Mouse (Mus musculus): ENCODE measurements around the gene Kdm8. TPM values are rescaled to one million over a fixed set of nuclear protein-coding genes. Genes with fewer than 3 reads are reported as not detected.

The Kdm8 gene
- 5.6 TPM in 2 replicates for polyA plus RNA-seq (2015; fragmentation: Nextera tagmentation; extraction: Ambion mirVana)

DNA sequence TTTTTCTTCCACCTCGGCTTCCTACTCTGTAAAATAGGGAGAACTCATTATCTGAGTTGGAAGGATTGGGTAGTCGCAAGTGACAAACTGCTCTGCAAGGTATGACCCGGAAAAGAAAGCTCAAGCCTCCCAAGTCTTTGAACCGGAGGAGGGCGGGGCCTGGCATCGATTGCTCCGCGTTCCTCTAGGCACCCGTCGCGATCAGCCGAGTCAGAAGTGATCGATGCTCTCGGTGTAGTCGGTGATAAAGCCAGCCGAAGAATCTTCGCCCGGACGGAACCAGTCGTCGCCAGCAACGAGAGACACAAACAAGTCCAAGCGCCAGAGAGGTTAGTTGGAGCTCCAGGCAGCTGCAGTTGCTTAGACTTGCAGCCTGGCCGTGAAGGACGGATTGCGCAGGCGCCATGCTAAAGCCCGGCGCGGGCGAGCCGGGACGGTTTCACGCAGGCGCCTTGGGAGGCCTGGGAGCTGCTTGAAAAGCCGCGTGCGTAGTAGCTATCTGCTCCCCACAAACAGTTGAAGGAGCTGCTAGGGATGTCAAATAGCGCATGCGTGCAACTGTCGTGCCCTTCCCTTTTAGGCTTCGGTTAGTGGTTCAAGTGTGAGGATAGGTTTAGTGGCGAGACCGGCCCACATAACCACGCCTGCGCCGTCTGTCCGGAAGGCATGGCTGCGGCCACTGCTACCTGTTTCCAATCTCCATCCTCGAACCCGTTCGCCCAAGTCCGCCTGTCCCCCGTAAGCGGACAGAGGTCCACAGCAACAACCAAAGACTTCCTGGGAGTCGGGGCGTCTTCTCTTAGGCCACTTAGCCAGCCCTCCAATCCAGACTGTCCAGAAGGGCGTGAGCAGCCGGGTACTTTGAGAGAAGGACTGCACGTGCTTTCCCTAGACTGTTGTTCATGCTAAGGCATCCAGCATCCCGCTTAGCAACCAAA, at the start of gene Kdm8:
Kdm8 (plus strand) TSS at position 213 of the 938 bp plus-strand sequence.

DNA sequence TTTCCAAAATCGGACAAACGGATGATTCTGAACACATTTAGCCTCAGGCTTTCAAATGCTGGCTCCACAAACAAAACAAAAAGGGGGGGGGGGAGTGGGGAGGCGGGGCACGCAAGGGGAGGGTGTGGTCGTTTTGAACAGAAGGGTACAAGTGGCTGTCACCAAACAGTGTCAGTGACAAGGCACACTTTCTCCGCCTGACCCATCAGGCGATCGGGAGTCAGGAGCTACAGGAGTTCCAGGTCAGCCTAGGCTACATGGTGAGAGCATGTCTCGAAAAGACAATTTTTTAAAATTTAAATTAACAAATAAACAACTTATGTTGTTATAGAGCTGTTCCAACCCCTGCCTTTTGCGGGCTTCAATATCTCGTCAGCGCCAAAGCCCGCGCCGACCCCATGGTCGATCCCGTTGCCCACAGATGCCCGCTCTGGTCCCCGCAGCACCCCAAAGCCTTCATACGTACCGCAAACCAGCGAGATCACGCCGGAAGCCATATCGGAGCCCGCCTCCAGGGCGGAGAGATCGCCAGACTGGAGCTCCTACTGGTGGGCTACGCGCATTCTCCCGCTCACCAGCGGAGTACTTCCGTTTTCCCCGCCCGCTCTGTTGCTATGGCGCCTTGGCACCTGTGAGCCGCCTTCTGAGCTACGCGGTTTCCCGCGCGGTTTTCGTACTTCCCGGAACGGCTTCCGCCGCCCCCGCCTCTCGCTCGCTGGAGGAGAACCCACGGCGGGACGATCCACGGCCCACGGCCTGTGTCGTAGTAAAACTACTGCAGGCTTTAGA, 46.7 kb downstream of the Kdm8 start, which contains the start of gene Nsmce1:
Nsmce1 (minus strand) TSS at position 650 of the 789 bp plus-strand sequence.

Other genes starting within 250 kb of the Kdm8 start
- gene Nsmce1, start 46.9 kb downstream of the Kdm8 start, polyA plus RNA-seq (2015; fragmentation: Nextera tagmentation; extraction: Ambion mirVana) = 95.1 and 95.6 TPM in 2 replicates
- gene Il4ra, start 107.4 kb downstream of the Kdm8 start, polyA plus RNA-seq (2015; fragmentation: Nextera tagmentation; extraction: Ambion mirVana) = 5.4 and 8.0 TPM in 2 replicates
- 1.2 and 1.5 TPM in 2 replicates for gene Il21r, start 158.8 kb downstream of the Kdm8 start, polyA plus RNA-seq (2015; fragmentation: Nextera tagmentation; extraction: Ambion mirVana)

Data from spleen, postnatal 0 days (tissue).